8 mouse cellular contexts compared by ENCODE assay signal in genomic region chr11:115858354-115858753, GRCm38 (mm10). TPM values are rescaled to one million over a fixed set of nuclear protein-coding genes. Genes with fewer than 3 reads are reported as not detected.
DNase-seq lines count a peak whose midpoint lies in the region; TF ChIP-seq lines count a peak whose summit lies in the region.

Gene Myo15b (plus strand): TSS chr11:115858406.

- peaks cover 30% of the 10 kb centered on the region for H3K4me1 ChIP-seq in heart, embryonic 10.5 days
- peaks cover 26% of the 10 kb centered on the region for H3K4me1 ChIP-seq in E14TG2a.4 (replicated peaks; ENCODE audit: low read depth, low read length)
- peaks cover 26% of the 10 kb centered on the region for H3K4me1 ChIP-seq in hindbrain, embryonic 10.5 days (replicated peaks)
- peaks cover 26% of the 10 kb centered on the region for H3K4me1 ChIP-seq in midbrain, embryonic 10.5 days

- no peak for TF ChIP-seq CTCF in E14TG2a.4 (conservative IDR thresholded peaks at IDR 0.05; ENCODE audit: low read length)

- peaks cover 41% of the 10 kb centered on the region for H3K36me3 ChIP-seq in heart, embryonic 10.5 days
- peaks cover 25% of the 10 kb centered on the region for H3K36me3 ChIP-seq in E14TG2a.4 (ENCODE audit: insufficient read depth, low read length)
- 0 out of 2 replicates have a peak, but pooled peaks cover 6% of the 10 kb centered on the region for H3K36me3 ChIP-seq in hindbrain, embryonic 10.5 days
- H3K36me3 ChIP-seq in midbrain, embryonic 10.5 days = no peaks in the 10 kb centered on the region

- H3K27me3 ChIP-seq in heart, embryonic 10.5 days (ENCODE audit: insufficient read depth, poor library complexity, severe bottlenecking) = peaks cover 84% of the 10 kb centered on the region
- H3K27me3 ChIP-seq in E14TG2a.4 (ENCODE audit: insufficient read depth, low read length) = peaks cover 52% of the 10 kb centered on the region
- peaks cover 73% of the 10 kb centered on the region for H3K27me3 ChIP-seq in hindbrain, embryonic 10.5 days (ENCODE audit: insufficient read depth, poor library complexity, severe bottlenecking)
- peaks cover 81% of the 10 kb centered on the region for H3K27me3 ChIP-seq in midbrain, embryonic 10.5 days (ENCODE audit: low read depth, poor library complexity, severe bottlenecking)

- H3K9me3 ChIP-seq in heart, embryonic 10.5 days = no peaks in the 10 kb centered on the region
- H3K9me3 ChIP-seq in E14TG2a.4 (ENCODE audit: low read length) = no peaks in the 10 kb centered on the region
- no peaks in the 10 kb centered on the region for H3K9me3 ChIP-seq in hindbrain, embryonic 10.5 days
- no peaks in the 10 kb centered on the region for H3K9me3 ChIP-seq in midbrain, embryonic 10.5 days (replicated peaks)

- WGBS in heart, embryonic 10.5 days = 8% methylated on average over 27 of the region's 27 CpGs
- WGBS in hindbrain, embryonic 10.5 days = 9% methylated on average over 27 of the region's 27 CpGs
- 12% methylated on average over 27 of the region's 27 CpGs for WGBS in midbrain, embryonic 10.5 days

- H3K4me3 ChIP-seq in heart, embryonic 10.5 days = peak within 1 kb of the TSS; percentile 63
- H3K4me3 ChIP-seq in E14TG2a.4 (replicated peaks; ENCODE audit: low read length) = peak within 1 kb of the TSS; percentile 78
- H3K4me3 ChIP-seq in hindbrain, embryonic 10.5 days = peak within 1 kb of the TSS; percentile 50
- H3K4me3 ChIP-seq in midbrain, embryonic 10.5 days = peak within 1 kb of the TSS; percentile 51

- H3K27ac ChIP-seq in heart, embryonic 10.5 days = peak within 1 kb of the TSS; percentile 79
- H3K27ac ChIP-seq in hindbrain, embryonic 10.5 days = peak within 1 kb of the TSS; percentile 60
- H3K27ac ChIP-seq in midbrain, embryonic 10.5 days (replicated peaks) = peak within 1 kb of the TSS; percentile 59; the same call in 1 of the 2 replicates

- DNase-seq in heart, embryonic 10.5 days (ENCODE audit: low spot score) = no peak
- DNase-seq in heart, adult 9 months (ENCODE audit: low spot score in 2 of 2) = no peak
- peak; percentile 51 for DNase-seq in hindbrain, embryonic 10.5 days (ENCODE audit: low spot score)
- peak; percentile 39 for DNase-seq in midbrain, embryonic 10.5 days (ENCODE audit: low spot score)
- no peak for DNase-seq in urinary bladder, postnatal 4 days (ENCODE audit: low spot score in 2 of 2)
- DNase-seq in cerebellum, adult 8-10 months = no peak
- no peak for DNase-seq in ovary, postnatal 36 days (ENCODE audit: low spot score)

RNA-seq across cellular contexts. Expression of gene Myo15b, which starts in this region (rescaled TPM):
- 0.23 and 0.31 TPM in 2 replicates for polyA plus RNA-seq in heart, embryonic 10.5 days (2016; fragmentation: Nextera tagmentation; extraction: Ambion mirVana)
- polyA plus RNA-seq in hindbrain, embryonic 10.5 days (2016; fragmentation: Nextera tagmentation; extraction: Ambion mirVana) = 0.19 and 0.21 TPM in 2 replicates
- 0.12 and 0.21 TPM in 2 replicates for polyA plus RNA-seq in midbrain, embryonic 10.5 days (2016; fragmentation: Nextera tagmentation; extraction: Ambion mirVana)

Comparison
In these comparisons a context has a peak if more than half of its experiments do, and no peak if none do; other contexts are left out.
1. Peak in DNase-seq, H3K4me3 ChIP-seq and H3K27ac ChIP-seq in hindbrain, embryonic 10.5 days; RNA of the gene not detected or under 1 TPM.
2. Peak in DNase-seq, H3K4me3 ChIP-seq and H3K27ac ChIP-seq in midbrain, embryonic 10.5 days; RNA of the gene not detected or under 1 TPM.